Mouse (Mus musculus): ENCODE data around the gene Ube2f.

Gene Ube2f

DNA sequence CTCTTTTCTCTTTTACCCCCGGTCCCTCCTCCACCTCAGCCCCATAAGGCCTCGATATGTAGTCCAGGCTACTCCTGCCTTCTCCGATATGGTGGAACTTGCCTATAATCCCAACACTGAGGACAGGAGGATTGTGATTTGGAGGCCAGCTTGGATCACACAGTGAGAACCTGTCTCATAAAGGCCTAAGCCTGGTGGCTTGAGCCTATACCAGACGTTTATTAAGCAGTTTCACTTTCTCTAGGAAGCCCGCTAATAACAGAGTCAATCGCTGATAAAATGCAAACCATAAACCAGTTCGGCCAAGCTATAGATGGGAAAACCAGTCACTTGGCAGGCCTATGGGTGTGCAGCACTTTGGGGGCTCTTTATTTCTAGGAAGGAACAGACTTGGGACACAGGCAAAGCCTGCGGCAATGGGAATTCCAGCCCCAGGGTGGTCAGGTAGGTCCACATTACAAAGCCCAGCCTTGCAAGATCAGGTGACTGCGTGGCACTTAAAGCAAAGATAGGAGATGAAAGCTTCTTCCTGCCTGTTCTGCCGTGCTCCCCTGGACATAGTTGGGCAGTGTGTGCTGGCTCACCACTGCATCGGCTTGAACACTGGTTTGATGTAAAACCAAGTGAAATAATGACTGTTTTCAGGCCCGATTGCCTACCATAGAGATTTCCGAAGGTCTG, 49.1 kb downstream of the Ube2f start:
- DNase-seq, result no peak

DNA sequence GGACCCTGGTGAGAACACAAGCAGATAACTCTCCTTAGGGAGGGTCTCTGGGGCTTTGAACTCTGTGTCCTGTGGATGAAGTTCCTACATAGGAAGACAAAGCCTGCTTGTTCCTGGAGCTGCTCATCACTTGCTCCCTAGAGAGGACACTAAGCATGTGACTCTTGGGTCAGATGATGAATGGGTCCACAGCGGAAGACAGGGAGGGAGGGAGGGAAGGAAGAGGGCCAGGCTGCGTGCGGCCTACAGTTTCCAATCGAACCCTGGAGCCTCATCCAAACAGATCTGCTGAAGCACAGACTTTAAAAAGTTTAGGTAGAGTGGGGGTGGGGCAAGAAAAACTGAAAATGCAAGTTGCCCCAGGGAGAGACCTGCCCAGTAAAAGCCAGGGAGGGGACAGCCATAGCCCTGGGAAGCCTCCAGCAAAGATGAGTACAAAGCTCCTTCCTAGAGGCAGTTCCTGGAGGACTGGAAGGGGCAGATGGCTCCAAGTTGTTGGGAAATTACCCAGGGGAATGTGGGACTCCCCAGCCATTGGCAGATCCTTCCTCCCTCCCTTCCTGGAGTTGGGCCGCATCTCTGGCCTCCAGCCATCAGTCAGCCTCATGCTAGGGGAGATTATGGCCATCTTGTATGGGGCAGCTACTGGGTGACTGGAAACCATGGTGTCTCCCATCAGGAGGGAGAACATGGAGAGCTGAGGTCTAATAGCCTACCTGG, 49.8 kb downstream of the Ube2f start:
- peak; percentile 61 for DNase-seq

DNA sequence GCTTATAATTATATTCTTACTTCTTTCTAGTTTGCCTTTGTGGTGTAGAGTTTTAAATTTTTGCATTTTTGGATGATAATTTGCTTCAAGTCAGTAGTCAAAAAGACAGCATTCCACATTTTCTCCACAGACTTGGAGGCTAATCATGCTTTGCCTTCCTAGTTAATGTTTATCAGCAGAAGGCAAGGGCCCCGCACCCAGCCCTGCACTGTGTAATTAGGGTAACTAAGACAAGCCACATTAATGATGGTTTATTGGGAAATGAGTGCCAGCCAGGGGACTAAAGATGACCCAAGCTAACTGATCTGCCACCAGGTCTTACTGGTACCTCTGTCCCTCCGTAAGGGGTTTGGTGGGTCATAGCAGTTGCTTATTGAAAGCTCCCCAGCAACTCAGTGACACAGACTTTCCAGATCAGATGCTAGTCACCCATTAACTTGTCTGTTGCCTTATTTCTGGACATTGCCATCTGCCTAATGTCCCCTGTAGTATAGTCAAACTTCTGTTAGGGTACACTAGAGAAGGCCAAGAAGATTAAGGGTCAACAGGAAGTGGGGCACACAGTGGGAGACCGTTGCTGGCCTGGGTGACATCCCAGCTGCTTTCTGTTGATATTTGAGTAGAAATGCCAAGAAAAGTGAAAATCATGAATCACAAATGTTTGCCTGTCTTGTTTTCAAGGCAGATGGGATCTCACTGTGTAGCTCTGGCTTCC, 51.3 kb downstream of the Ube2f start:
- DNase-seq, result peak; percentile 53

DNA sequence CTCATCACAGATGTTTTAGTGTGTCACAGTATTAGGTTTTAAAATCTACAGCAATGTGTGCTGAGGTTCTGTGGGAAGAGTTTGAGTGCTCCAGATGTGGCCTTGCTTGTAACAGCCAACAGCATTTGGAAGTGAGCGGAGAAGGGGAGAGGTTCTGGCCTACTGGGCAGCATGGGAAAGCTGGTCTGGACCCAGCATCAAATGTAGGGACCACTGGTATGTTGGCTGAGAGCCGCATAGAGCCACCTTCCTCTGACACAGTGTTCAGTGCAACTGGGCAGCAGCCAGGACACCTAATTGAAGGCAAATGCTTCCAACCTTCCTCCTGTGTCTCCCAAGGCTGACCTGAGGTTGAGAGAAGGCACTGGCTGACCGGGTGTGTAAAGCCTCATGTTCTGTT, 51.9 kb downstream of the Ube2f start:
- DNase-seq, result peak; percentile 56

DNA sequence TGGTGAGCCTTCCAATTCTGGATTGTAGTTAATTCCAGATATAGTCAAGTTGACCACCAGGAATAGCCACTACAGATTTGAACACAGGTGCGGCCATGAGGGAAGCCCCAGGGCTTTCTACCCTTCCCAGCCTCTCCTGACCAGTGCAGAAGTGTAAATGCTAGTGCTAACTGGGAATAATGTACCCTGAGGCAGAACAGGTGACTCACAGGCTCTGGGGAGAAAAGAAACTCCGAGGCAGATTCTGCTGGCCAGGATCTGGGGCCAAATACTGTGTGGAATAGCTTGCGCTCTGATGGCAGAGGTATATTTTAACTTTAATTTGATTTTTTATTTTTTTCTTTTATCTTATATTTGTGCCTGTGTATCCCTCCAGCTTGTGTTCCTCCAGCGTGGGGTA, 54.5 kb downstream of the Ube2f start:
- DNase-seq, result no peak

DNA sequence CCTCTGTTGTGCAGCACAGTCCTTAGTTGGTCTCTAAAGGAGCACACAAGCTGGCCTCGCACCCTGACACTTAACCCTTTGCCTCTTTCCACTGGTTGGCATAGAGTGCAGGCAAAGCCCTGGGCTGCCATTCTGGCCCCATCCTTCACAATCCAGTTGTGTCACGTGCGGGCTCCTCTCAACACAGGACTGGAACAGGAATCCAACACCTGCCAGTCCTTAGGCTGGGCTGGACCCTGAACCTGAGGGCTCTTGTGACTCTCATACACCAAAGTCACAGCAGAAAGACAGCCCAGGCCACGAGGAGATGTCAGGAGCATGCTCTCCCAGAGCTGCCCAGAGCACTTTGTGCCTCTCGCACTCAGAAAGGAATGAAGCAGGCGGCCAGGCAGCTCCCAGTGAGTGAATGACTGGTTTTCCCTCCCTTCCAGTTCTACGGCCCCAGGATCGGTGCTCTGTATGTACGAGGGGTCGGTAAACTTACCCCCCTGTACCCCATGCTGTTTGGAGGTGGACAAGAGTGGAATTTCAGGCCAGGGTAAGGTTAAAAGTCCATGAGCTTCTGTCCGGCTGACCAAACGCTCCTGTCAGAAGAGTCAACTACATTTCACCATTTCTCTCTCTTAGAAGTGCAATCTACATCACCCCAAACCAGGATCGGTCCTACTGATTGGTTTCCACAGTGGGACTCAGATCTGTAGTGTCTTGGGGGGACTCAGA, 59.4 kb downstream of the Ube2f start:
- DNase-seq, result no peak

DNA sequence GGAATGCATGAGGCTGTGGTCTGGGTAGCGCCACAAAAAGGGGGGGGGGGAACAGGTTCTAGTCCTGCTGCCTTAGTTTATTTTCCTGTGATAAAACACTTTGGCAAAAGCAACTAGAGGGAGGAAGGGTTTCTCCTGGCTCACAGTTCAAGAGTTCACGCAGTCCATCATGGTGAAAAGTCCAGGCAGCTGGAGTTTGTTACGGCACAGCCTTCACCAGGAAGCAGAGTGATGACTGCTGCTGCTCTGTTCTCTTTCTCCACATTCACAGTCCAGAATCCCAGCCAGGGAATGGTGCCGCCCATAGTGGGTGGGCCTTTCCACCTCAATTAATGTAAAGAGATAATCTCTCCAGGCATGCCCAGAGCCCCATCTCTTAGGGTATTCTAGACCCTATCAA, 62.2 kb downstream of the Ube2f start:
- DNase-seq, result peak; percentile 28

DNA sequence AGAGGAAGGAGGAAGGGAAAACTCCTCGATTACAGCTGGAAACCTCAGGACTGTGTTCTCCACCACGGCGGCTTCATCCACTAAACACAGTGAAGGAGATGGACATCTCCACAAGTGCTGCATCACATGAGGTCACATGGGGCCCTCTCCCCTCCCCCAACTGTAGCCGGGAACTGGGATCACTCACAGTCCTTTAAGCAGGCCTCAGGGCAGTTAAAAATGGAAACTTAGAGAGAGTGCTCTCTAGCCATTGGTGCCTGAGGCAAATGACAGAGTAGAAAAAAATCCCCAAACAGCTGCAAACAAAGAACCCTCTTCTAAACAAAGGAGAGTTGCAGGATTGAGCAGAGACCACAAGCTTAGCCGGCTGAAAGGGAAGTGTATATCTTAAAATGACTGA, 63.1 kb downstream of the Ube2f start:
- DNase-seq, result peak; percentile 56

DNA sequence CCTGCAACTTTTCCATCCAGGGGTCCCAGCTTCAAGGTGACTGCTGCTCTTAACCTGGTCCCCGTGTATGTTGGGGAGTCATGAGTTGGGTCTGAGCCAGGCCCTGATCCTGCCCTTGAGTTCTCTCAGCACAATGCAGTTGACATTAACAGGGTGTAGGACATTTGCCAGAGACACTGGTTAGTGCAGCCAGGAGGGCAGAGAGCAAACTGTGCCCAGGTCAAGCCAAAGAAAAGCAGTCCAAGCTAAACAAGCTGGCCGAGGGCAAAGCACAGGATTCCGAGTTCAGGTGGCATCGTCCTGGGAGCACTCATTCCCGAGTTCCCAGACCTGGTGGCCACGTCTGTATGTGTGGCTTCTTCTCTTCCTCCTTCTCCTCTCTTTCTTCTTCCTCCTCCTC, 67.6 kb downstream of the Ube2f start:
- no peak for DNase-seq

DNA sequence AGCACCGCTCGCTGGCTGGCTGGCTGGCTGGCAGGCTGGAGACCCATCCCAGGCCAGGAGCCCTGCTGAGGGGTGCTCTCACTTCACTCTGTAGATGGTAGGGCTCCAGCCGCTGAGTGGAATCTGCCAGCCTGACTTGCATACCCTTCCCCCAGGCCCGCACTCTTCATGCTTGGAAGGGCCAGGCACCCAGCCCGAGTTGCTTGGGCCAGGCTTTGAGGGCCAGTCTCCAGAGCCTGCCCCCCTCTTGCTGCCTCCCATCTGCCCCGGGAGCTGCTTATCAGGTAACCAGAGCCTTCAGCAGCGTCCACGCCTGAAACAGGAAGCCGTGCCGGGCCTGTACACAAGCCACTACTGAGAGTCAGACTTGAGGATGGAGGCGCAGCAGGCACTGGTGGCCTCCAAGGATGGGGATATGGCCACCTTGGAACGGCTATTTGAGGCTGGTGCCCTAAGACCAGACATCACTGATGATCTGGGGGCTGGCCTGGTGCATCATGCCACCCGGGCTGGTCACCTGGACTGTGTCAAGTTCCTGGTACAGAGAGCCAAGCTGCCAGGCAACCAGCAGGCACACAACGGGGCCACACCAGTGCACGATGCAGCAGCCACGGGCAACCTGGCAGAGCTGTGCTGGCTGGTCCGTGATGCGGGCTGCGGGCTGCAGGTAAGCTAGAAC, 71.8 kb downstream of the Ube2f start, which contains the start of gene Espnl:
Espnl (plus strand) TSS at position 316 of the 679 bp plus-strand sequence.
- DNase-seq, result no peak

DNA sequence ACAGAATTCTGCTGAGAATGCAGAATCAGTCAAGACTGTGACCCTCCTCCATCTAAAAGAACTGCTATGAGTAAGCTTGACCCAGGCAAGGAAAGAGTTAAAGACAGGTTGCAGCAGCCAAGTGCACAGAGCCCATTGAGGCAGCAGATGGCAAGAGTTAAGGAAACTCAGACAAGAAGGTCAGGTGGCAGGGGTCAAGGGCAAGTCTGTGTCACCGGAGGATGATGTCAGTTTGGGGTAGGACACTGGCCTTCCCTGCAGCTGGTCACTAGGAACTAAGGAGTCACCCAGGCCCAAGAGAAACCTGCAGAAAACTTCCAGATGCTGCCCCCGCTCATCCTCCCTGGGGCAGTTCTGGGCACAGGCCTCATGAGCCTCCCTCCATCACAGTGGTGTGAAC, 74.5 kb downstream of the Ube2f start:
- no peak for DNase-seq

DNA sequence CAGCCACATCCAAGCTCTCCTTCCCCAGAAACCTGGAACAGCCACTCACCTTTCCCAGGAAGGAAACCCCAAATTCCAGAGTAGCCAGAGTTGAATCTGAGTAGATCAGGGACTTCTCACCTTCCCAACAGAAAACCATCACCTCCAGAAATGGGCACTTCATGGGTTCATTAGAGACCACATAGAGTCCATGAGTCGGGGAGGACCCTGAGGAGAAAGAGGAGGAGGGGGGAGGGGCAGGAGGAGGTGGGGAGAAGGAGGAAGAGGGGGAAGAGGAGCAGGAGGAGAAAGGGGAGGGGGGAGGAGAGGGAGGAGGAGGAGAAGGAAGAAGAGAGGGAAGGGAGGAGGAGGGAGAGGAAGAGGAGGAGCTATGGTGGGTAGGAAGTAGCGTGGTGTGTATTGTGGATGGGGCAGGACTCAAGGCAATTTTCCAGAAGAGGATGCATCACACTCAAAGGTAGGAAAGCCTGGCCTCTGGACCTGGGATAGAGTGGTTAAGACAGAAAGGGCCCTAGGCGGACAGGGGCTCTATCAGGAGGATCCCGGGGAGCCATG, 75.5 kb downstream of the Ube2f start:
- DNase-seq, result no peak

DNA sequence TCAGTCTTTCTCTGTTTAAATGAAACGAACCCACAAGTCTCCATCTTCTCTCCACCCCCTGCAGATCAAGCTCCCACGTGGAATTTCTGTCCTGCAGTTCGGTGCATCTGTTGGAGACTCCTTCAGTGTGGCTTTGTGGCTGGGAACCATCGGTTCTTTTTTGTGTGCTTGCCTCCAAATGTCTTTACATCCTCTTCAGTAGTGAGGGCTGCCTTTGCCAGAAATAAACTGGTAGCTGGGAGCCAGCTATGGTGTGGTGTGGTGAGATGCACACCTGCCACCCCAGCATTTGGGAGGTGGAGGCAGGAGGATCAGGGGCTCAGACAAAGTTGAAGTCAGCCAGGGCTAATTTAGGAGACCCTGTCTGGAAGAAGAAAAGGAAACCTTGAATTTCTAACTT, 82.0 kb downstream of the Ube2f start:
- no peak for DNase-seq

DNA sequence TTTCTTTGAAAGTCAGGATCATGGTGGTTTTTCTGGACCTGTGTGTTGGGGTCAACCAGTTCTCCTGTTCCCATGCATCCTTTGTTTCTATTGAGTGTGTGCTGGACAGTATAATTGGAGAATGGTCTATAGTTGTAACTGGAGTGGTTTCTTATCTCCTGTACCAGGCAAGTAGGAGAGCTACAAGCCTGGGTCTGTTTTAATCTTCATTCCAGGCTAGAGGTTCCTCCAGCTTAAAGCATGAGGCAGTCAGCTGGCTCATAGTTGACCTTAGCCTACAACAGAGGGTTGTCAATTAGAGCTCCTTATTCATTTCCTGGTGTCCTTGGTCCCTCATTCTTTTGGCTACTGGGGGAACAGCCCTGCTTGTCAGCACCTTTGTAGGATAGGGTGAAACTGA, 83.5 kb downstream of the Ube2f start:
- DNase-seq, result no peak

DNA sequence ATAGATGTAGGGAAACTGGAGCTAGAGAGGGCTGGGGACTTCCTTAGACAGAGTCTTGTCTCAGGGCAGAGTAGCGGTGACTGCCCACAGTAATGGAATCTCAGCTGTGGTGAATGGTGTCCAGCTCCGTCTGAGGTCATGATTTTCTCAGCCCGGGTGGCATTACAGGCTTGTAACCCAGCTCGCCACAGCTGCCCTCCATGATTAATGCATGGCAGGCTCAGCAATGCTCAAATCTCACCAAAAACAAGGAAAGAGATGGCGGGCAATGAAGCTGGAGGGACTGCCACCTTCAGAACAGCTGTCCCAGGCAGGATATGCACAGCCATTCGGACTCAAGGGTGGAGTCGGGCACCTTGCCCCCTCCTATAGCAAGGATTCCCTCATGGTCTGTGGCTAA, 87.3 kb downstream of the Ube2f start:
- DNase-seq, result no peak
